Mouse (Mus musculus): Measurements from ENCODE around the gene Gm20817. TPM values are rescaled to one million over a fixed set of nuclear protein-coding genes. Genes with fewer than 3 reads are reported as not detected.
"Not testable (repeated sequence)": the region's sequence is repeated elsewhere in the genome, so short reads cannot be mapped to it uniquely, and the experiment has no call there.

Gene Gm20817
- polyA plus RNA-seq (2012; rRNA removed) = not detected in 2 replicates

DNA sequence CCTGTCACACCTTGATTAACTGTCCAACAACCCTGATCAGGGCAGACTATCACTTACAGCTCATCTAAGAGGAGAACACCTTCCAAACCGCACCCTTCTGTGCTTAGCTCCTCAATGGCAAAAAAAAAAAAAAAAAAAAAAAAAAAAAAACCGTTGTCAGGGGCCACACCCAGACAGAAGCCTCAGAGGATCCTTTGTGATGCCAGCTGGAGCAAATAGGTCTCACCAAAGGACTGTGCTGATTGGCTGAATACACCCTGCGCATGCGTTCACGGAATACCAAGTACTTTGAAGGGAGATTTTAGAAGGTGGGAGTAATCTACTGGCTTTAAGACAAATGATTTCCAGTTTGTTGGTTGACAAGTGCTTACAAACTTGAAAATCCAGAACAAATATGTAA is at the start of gene Gm20817:
TSS of gene Gm20817 (minus strand) at position 101 of the 400 bp plus-strand sequence.
- no CpG with 5 or more reads among the region's 5 CpGs for WGBS
- not testable (repeated sequence) for H3K4me1 ChIP-seq (ENCODE audit: control insufficient read depth, insufficient read depth, low read length); DNase-seq; H3K4me3 ChIP-seq (replicated peaks; ENCODE audit: extremely low read depth, low read depth, low read length)
